Comparison of ENCODE assay signal across 11 mouse cellular contexts in genomic region chr8:110119715-110120114, GRCm38 (mm10). TPM values are rescaled to one million over a fixed set of nuclear protein-coding genes. Genes with fewer than 3 reads are reported as not detected.
DNase-seq lines count a peak whose midpoint lies in the region; ATAC-seq and TF ChIP-seq lines count a peak whose summit lies in the region.
"Had no signal": no experiment of that assay in that cellular context is flagged by ENCODE, and none has a peak within 500 bp of the region (broad histone marks: within the 10 kb centered on the region; RNA-seq: fewer than 3 reads in every experiment).

No protein-coding gene starts in this region.

- H3K79me2 ChIP-seq in CH12.LX (replicated peaks; ENCODE audit: control insufficient read depth, extremely low read depth, insufficient read depth, poor library complexity, severe bottlenecking): no peaks in the 10 kb centered on the region

- dilution Hi-C loops in CH12.LX (cut with MboI; ENCODE audit: extremely low pct_ligation_motif_present, extremely low pct_unique_long_range_greater_than_20kb, low sequenced_read_pairs): no loop called here

- peak; percentile 41 for DNase-seq in CH12.LX (ENCODE audit: extremely low read depth)
- DNase-seq in brain, adult 2 months (ENCODE audit: low read depth, low spot score): peak; percentile 75
- DNase-seq in hindbrain, postnatal 0 days (ENCODE audit: low spot score): peak; percentile 65
- DNase-seq in right cerebral cortex, postnatal 25 days: peak; percentile 18
- DNase-seq in gastrocnemius, postnatal 25 days: no peak

- H3K9ac ChIP-seq in intestine, postnatal 0 days (ENCODE audit: low read depth, low read length): no peak overlapping the region
- no peak overlapping the region for H3K9ac ChIP-seq in intestine, embryonic 16.5 days (ENCODE audit: low read depth, low read length)
- no peak overlapping the region for H3K9ac ChIP-seq in CH12.LX (ENCODE audit: insufficient read depth, low read depth)
- H3K9ac ChIP-seq in hindbrain, postnatal 0 days (replicated peaks; ENCODE audit: low read length): no peak overlapping the region
- H3K9ac ChIP-seq in midbrain, embryonic 13.5 days (replicated peaks): no peak overlapping the region
- H3K9ac ChIP-seq: heart, embryonic 13.5 days; lung, embryonic 15.5 days had no signal

- TF ChIP-seq POLR2A in CH12.LX (IDR thresholded peaks at IDR 0.05; ENCODE audit: low read depth, low read length): no peak

- WGBS in intestine, postnatal 0 days: 42% methylated on average over 6 of the region's 6 CpGs
- 45% methylated on average over 6 of the region's 6 CpGs for WGBS in intestine, embryonic 16.5 days
- WGBS in hindbrain, postnatal 0 days: 46% methylated on average over 6 of the region's 6 CpGs
- WGBS in midbrain, embryonic 13.5 days: 42% methylated on average over 6 of the region's 6 CpGs

- TF ChIP-seq EP300 in CH12.LX (IDR thresholded peaks at IDR 0.05; ENCODE audit: low read length): no peak

- peak; percentile 71 for TF ChIP-seq RAD21 in CH12.LX (IDR thresholded peaks at IDR 0.05; ENCODE audit: low read depth, low read length)

- H3K27me3 ChIP-seq in intestine, postnatal 0 days (replicated peaks; ENCODE audit: control insufficient read depth, insufficient read depth, low read length): no peaks in the 10 kb centered on the region
- no peaks in the 10 kb centered on the region for H3K27me3 ChIP-seq in intestine, embryonic 16.5 days (replicated peaks; ENCODE audit: control insufficient read depth, insufficient read depth, low read length)
- peaks cover 23% of the 10 kb centered on the region for H3K27me3 ChIP-seq in CH12.LX (replicated peaks)
- H3K27me3 ChIP-seq in hindbrain, postnatal 0 days (ENCODE audit: insufficient read depth, low read length): no peaks in the 10 kb centered on the region
- H3K27me3 ChIP-seq in midbrain, embryonic 13.5 days: no peaks in the 10 kb centered on the region
- H3K27me3 ChIP-seq: lung, embryonic 15.5 days had no signal

- H3K4me3 ChIP-seq in intestine, postnatal 0 days (ENCODE audit: low read depth, low read length): no peak overlapping the region
- H3K4me3 ChIP-seq in intestine, embryonic 16.5 days (ENCODE audit: low read length): no peak overlapping the region
- no peak overlapping the region for H3K4me3 ChIP-seq in CH12.LX (replicated peaks in 1 of 3; ENCODE audit: low read depth in 2 of 3, low read length in 2 of 3, poor library complexity in 1 of 3)
- H3K4me3 ChIP-seq in hindbrain, postnatal 0 days (ENCODE audit: low read length): no peak overlapping the region
- H3K4me3 ChIP-seq in midbrain, embryonic 13.5 days (replicated peaks): no peak overlapping the region
- H3K4me3 ChIP-seq: heart, embryonic 13.5 days; lung, embryonic 15.5 days had no signal

- peak; percentile 59 for TF ChIP-seq CTCF in intestine, postnatal 0 days (IDR thresholded peaks at IDR 0.05; ENCODE audit: low read depth)
- TF ChIP-seq CTCF in CH12.LX (conservative IDR thresholded peaks at IDR 0.05 in 1 of 2, IDR thresholded peaks at IDR 0.05 in 1 of 2; ENCODE audit: low read depth in 2 of 2, low read length in 2 of 2): peak; percentile 21 to 76; a peak in 2 of 4 replicates
- TF ChIP-seq CTCF in hindbrain, postnatal 0 days (IDR thresholded peaks at IDR 0.05; ENCODE audit: low read depth): peak; percentile 74

- no peaks in the 10 kb centered on the region for H3K9me3 ChIP-seq in intestine, postnatal 0 days (ENCODE audit: control insufficient read depth)
- H3K9me3 ChIP-seq in intestine, embryonic 16.5 days (ENCODE audit: control insufficient read depth, low read length): no peaks in the 10 kb centered on the region
- peaks cover 3% of the 10 kb centered on the region for H3K9me3 ChIP-seq in CH12.LX (replicated peaks; ENCODE audit: low read length)
- H3K9me3 ChIP-seq in hindbrain, postnatal 0 days (ENCODE audit: low read length): no peaks in the 10 kb centered on the region
- no peaks in the 10 kb centered on the region for H3K9me3 ChIP-seq in midbrain, embryonic 13.5 days
- H3K9me3 ChIP-seq: heart, embryonic 13.5 days; lung, embryonic 15.5 days had no signal

- no peaks in the 10 kb centered on the region for H3K4me1 ChIP-seq in intestine, postnatal 0 days (replicated peaks; ENCODE audit: control insufficient read depth, insufficient read depth, low read length)
- no peaks in the 10 kb centered on the region for H3K4me1 ChIP-seq in intestine, embryonic 16.5 days (ENCODE audit: control insufficient read depth, insufficient read depth, low read length)
- no peaks in the 10 kb centered on the region for H3K4me1 ChIP-seq in CH12.LX (ENCODE audit: control insufficient read depth in 1 of 2, insufficient read depth in 2 of 2)
- H3K4me1 ChIP-seq in hindbrain, postnatal 0 days (ENCODE audit: insufficient read depth, low read length): no peaks in the 10 kb centered on the region
- no peaks in the 10 kb centered on the region for H3K4me1 ChIP-seq in midbrain, embryonic 13.5 days (replicated peaks)
- H3K4me1 ChIP-seq: lung, embryonic 15.5 days had no signal

- no peak overlapping the region for H3K27ac ChIP-seq in intestine, postnatal 0 days (ENCODE audit: low read depth, low read length)
- H3K27ac ChIP-seq in intestine, embryonic 16.5 days (ENCODE audit: low read length): no peak overlapping the region
- no peak overlapping the region for H3K27ac ChIP-seq in CH12.LX (ENCODE audit: insufficient read depth, low read depth)
- no peak overlapping the region for H3K27ac ChIP-seq in hindbrain, postnatal 0 days
- H3K27ac ChIP-seq in midbrain, embryonic 13.5 days: no peak overlapping the region
- H3K27ac ChIP-seq: heart, embryonic 13.5 days; lung, embryonic 15.5 days had no signal

- ATAC-seq in intestine, postnatal 0 days: no peak
- ATAC-seq in intestine, embryonic 16.5 days: no peak
- ATAC-seq in hindbrain, postnatal 0 days: peak; percentile 40; the same call in 1 of the 2 replicates
- no peak for ATAC-seq in midbrain, embryonic 13.5 days

- H3K4me2 ChIP-seq in intestine, postnatal 0 days (replicated peaks; ENCODE audit: low read depth): no peak overlapping the region
- no peak overlapping the region for H3K4me2 ChIP-seq in intestine, embryonic 16.5 days (ENCODE audit: low read depth, low read length)
- no peak overlapping the region for H3K4me2 ChIP-seq in CH12.LX (ENCODE audit: insufficient read depth, low read depth, poor library complexity, severe bottlenecking)
- H3K4me2 ChIP-seq in hindbrain, postnatal 0 days (ENCODE audit: low read depth, low read length): no peak overlapping the region
- H3K4me2 ChIP-seq in midbrain, embryonic 13.5 days (replicated peaks): no peak overlapping the region
- H3K4me2 ChIP-seq: heart, embryonic 13.5 days; lung, embryonic 15.5 days had no signal

- in situ Hi-C loops in CH12.LX (cut with MboI; ENCODE audit: low pct_ligation_motif_present, low pct_unique_long_range_greater_than_20kb, low sequenced_read_pairs): loop anchor here (10.0 kb wide), 1 partner anchor 485 kb away; no protein-coding TSS in a partner anchor

- H3K36me3 ChIP-seq in intestine, postnatal 0 days (ENCODE audit: control insufficient read depth, insufficient read depth): no peaks in the 10 kb centered on the region
- no peaks in the 10 kb centered on the region for H3K36me3 ChIP-seq in intestine, embryonic 16.5 days (ENCODE audit: control insufficient read depth, insufficient read depth, low read length)
- H3K36me3 ChIP-seq in CH12.LX (replicated peaks in 1 of 2; ENCODE audit: control insufficient read depth in 1 of 2, insufficient read depth in 1 of 2, low read length in 1 of 2): no peaks in the 10 kb centered on the region
- no peaks in the 10 kb centered on the region for H3K36me3 ChIP-seq in hindbrain, postnatal 0 days (ENCODE audit: insufficient read depth, low read length)
- H3K36me3 ChIP-seq in midbrain, embryonic 13.5 days: no peaks in the 10 kb centered on the region
- H3K36me3 ChIP-seq: heart, embryonic 13.5 days; lung, embryonic 15.5 days had no signal

RNA-seq across cellular contexts. Expression of gene Gm17720, which starts 17.2 kb away (rescaled TPM):
- polyA plus RNA-seq in intestine, postnatal 0 days (2015; fragmentation: Nextera tagmentation; extraction: Ambion mirVana): not detected in 2 replicates
- not detected in 2 replicates for polyA plus RNA-seq in intestine, embryonic 16.5 days (2015; fragmentation: Nextera tagmentation; extraction: Ambion mirVana)
- not detected in 2 replicates for total RNA-seq in CH12.LX (2012; rRNA removed)
- not detected in 2 replicates for total RNA-seq in CH12.LX (2014; rRNA removed)
- not detected in 2 replicates for polyA plus RNA-seq in CH12.LX (2012; ENCODE audit: insufficient read length, low read depth)
- total RNA-seq in hindbrain, postnatal 0 days (2014; rRNA removed): not detected in 2 replicates
- polyA plus RNA-seq in hindbrain, postnatal 0 days (2015; fragmentation: Nextera tagmentation; extraction: Ambion mirVana): not detected in 2 replicates
- polyA plus RNA-seq in midbrain, embryonic 13.5 days (2015; fragmentation: Nextera tagmentation; extraction: Ambion mirVana): not detected in 2 replicates
- total RNA-seq in gastrocnemius, postnatal 25 days (2021): not detected
- total RNA-seq: adrenal gland, adult 18-20 months had no signal
- polyA plus RNA-seq: heart, embryonic 13.5 days; lung, embryonic 15.5 days had no signal

RNA-seq across cellular contexts. Expression of gene Gm21964, which starts 18.7 kb away (rescaled TPM):
- not detected in 2 replicates for polyA plus RNA-seq in intestine, postnatal 0 days (2015; fragmentation: Nextera tagmentation; extraction: Ambion mirVana)
- not detected in 2 replicates for polyA plus RNA-seq in intestine, embryonic 16.5 days (2015; fragmentation: Nextera tagmentation; extraction: Ambion mirVana)
- total RNA-seq in CH12.LX (2012; rRNA removed): not detected in 2 replicates
- not detected in 2 replicates for total RNA-seq in CH12.LX (2014; rRNA removed)
- not detected in 2 replicates for polyA plus RNA-seq in CH12.LX (2012; ENCODE audit: insufficient read length, low read depth)
- total RNA-seq in hindbrain, postnatal 0 days (2014; rRNA removed): not detected in 2 replicates
- not detected in 2 replicates for polyA plus RNA-seq in hindbrain, postnatal 0 days (2015; fragmentation: Nextera tagmentation; extraction: Ambion mirVana)
- polyA plus RNA-seq in midbrain, embryonic 13.5 days (2015; fragmentation: Nextera tagmentation; extraction: Ambion mirVana): not detected in 2 replicates
- not detected for total RNA-seq in gastrocnemius, postnatal 25 days (2021)
- total RNA-seq: adrenal gland, adult 18-20 months had no signal
- polyA plus RNA-seq: heart, embryonic 13.5 days; lung, embryonic 15.5 days had no signal

RNA-seq across cellular contexts. Expression of gene Zfp612, which starts 40.2 kb away (rescaled TPM):
- polyA plus RNA-seq in intestine, postnatal 0 days (2015; fragmentation: Nextera tagmentation; extraction: Ambion mirVana): 2.4 and 2.6 TPM in 2 replicates
- 3.7 and 4.9 TPM in 2 replicates for polyA plus RNA-seq in intestine, embryonic 16.5 days (2015; fragmentation: Nextera tagmentation; extraction: Ambion mirVana)
- total RNA-seq in CH12.LX (2012; rRNA removed) (1.3 and 2.0 TPM in 2 replicates), CH12.LX (2014; rRNA removed) (0.04 and 0.08 TPM in 2 replicates)
- 0.13 TPM in 1 of 2 replicates, not detected in the other for polyA plus RNA-seq in CH12.LX (2012; ENCODE audit: insufficient read length, low read depth)
- total RNA-seq in hindbrain, postnatal 0 days (2014; rRNA removed): 11.7 and 12.3 TPM in 2 replicates
- polyA plus RNA-seq in hindbrain, postnatal 0 days (2015; fragmentation: Nextera tagmentation; extraction: Ambion mirVana): 16.6 and 16.7 TPM in 2 replicates
- polyA plus RNA-seq in midbrain, embryonic 13.5 days (2015; fragmentation: Nextera tagmentation; extraction: Ambion mirVana): 19.8 and 20.3 TPM in 2 replicates
- 1 to 10 TPM; 5.7 to 7.2 TPM for total RNA-seq in gastrocnemius, postnatal 25 days (2021)

RNA-seq across cellular contexts. Expression of gene Calb2, which starts 48.3 kb away (rescaled TPM):
- 0.26 and 0.27 TPM in 2 replicates for polyA plus RNA-seq in intestine, postnatal 0 days (2015; fragmentation: Nextera tagmentation; extraction: Ambion mirVana)
- polyA plus RNA-seq in intestine, embryonic 16.5 days (2015; fragmentation: Nextera tagmentation; extraction: Ambion mirVana): not detected in 2 replicates
- not detected in 2 replicates for total RNA-seq in CH12.LX (2012; rRNA removed)
- not detected in 2 replicates for total RNA-seq in CH12.LX (2014; rRNA removed)
- polyA plus RNA-seq in CH12.LX (2012; ENCODE audit: insufficient read length, low read depth): not detected in 2 replicates
- total RNA-seq in hindbrain, postnatal 0 days (2014; rRNA removed): 50.8 and 66.2 TPM in 2 replicates
- polyA plus RNA-seq in hindbrain, postnatal 0 days (2015; fragmentation: Nextera tagmentation; extraction: Ambion mirVana): 166 and 168 TPM in 2 replicates
- polyA plus RNA-seq in midbrain, embryonic 13.5 days (2015; fragmentation: Nextera tagmentation; extraction: Ambion mirVana): 39.6 and 57.6 TPM in 2 replicates
- total RNA-seq in gastrocnemius, postnatal 25 days (2021): not detected
